Mouse (Mus musculus) C2C12 (cell line): ENCODE data around the gene Dst. TPM values are rescaled to one million over a fixed set of nuclear protein-coding genes. Genes with fewer than 3 reads are reported as not detected.

Experiments
- H3K27me3 ChIP-seq: one replicate; pipeline ENCODE4 v1.6.1; 2011; ENCODE audit not compliant: control insufficient read depth, insufficient read depth, insufficient read length
- H3K36me3 ChIP-seq: one replicate; pipeline ENCODE4 v1.6.1; 2011; ENCODE audit not compliant: control insufficient read depth, insufficient read depth
- H3K4me3 ChIP-seq: one replicate; pipeline ENCODE4 v1.5.1; 2011; ENCODE audit warnings: mild to moderate bottlenecking, control low read depth; ENCODE audit not compliant: poor library complexity, insufficient read depth, severe bottlenecking
- H3K79me2 ChIP-seq: one replicate; pipeline ENCODE4 v1.6.1; 2011; ENCODE audit not compliant: control insufficient read depth, insufficient read depth
- H3K79me3 ChIP-seq: one replicate; pipeline ENCODE4 v1.6.1; 2011; ENCODE audit warnings: low read depth, control low read depth
- H3ac ChIP-seq: one replicate; pipeline ENCODE3; 2011; ENCODE audit warnings: low read depth; ENCODE audit not compliant: control insufficient read depth, insufficient read length
- CEBPB ChIP-seq: IDR thresholded peaks from one replicate; pipeline ENCODE4 v1.6.1; 2011; ENCODE audit warnings: low read depth, mild to moderate bottlenecking, control low read depth, moderate library complexity
- CTCF ChIP-seq: IDR thresholded peaks from one replicate; pipeline ENCODE4 v1.5.1; 2011; ENCODE audit not compliant: control insufficient read depth, insufficient read depth, insufficient read length
- FOSL1 ChIP-seq: IDR thresholded peaks from one replicate; pipeline ENCODE4 v1.8.0; 2011; ENCODE audit warnings: mild to moderate bottlenecking, low read length; ENCODE audit not compliant: poor library complexity, insufficient read depth, severe bottlenecking
- MAX ChIP-seq: IDR thresholded peaks from one replicate; pipeline ENCODE4 v1.6.1; 2011; ENCODE audit warnings: mild to moderate bottlenecking, control low read depth
- MYOD1 ChIP-seq: IDR thresholded peaks from one replicate; pipeline ENCODE4 v1.6.1; 2011; ENCODE audit warnings: low read depth; ENCODE audit not compliant: control insufficient read depth, insufficient read length
- MYOG ChIP-seq: IDR thresholded peaks from one replicate; pipeline ENCODE4 v1.6.1; 2011; ENCODE audit not compliant: control insufficient read depth, insufficient read length; ENCODE audit errors: extremely low read depth
- USF1 ChIP-seq: IDR thresholded peaks from one replicate; pipeline ENCODE4 v1.6.1; 2011; ENCODE audit warnings: low read depth, mild to moderate bottlenecking, control low read depth, moderate library complexity
- polyA plus RNA-seq: library from polyadenylated mRNA; unstranded; fragments of >200 nt; fragmentation: generic; extraction: Trizol; gene quantifications from one replicate; pipeline ENCODE4 v1.2.1, GENCODE M21; 2012; ENCODE audit warnings: missing spikeins

The Dst gene
- polyA plus RNA-seq, 1 experiment = 26.5 TPM

GRCm38 (mm10) chr1:34251137-34251536 lies 343.1 kb downstream of the Dst start:
- Histone ChIP-seq H3K79me3 (no peaks in the 10 kb centered on the region), H3K36me3 (peaks cover 84% of the 10 kb centered on the region), H3ac (no peak overlapping the region), H3K27me3 (no peaks in the 10 kb centered on the region), H3K4me3 (no peak overlapping the region), H3K79me2 (no peaks in the 10 kb centered on the region)
- TF ChIP-seq MYOG (no peak), USF1 (no peak)

- Histone ChIP-seq H3K79me3 (no peaks in the 10 kb centered on the region), H3ac (no peak overlapping the region), H3K36me3 (peaks cover 88% of the 10 kb centered on the region), H3K27me3 (no peaks in the 10 kb centered on the region), H3K4me3 (no peak overlapping the region), H3K79me2 (no peaks in the 10 kb centered on the region)
- no peak for TF ChIP-seq CEBPB
- no peak for TF ChIP-seq FOSL1
- no peak for TF ChIP-seq MYOG
- TF ChIP-seq MAX = no peak
- TF ChIP-seq MYOD1 = no peak
- no peak for TF ChIP-seq USF1
Observed at GRCm38 (mm10) chr1:34252267-34252666, 344.2 kb downstream of the Dst start.

- Histone ChIP-seq H3K4me3 (no peak overlapping the region), H3K27me3 (no peaks in the 10 kb centered on the region), H3K79me3 (no peaks in the 10 kb centered on the region), H3ac (no peak overlapping the region), H3K79me2 (no peaks in the 10 kb centered on the region), H3K36me3 (peaks cover 89% of the 10 kb centered on the region)
- TF ChIP-seq MYOG (no peak), CEBPB (no peak)
Observed at GRCm38 (mm10) chr1:34253876-34254275, 345.9 kb downstream of the Dst start.

- Histone ChIP-seq H3K79me2 (no peaks in the 10 kb centered on the region), H3K27me3 (no peaks in the 10 kb centered on the region), H3K79me3 (no peaks in the 10 kb centered on the region), H3K4me3 (no peak overlapping the region), H3ac (no peak overlapping the region), H3K36me3 (peaks cover 76% of the 10 kb centered on the region)
- no peak for TF ChIP-seq MAX
- TF ChIP-seq MYOD1 = no peak
- TF ChIP-seq CTCF = no peak
- no peak for TF ChIP-seq CEBPB
- TF ChIP-seq FOSL1 = no peak
- TF ChIP-seq USF1 = no peak
- TF ChIP-seq MYOG = no peak
Observed at GRCm38 (mm10) chr1:34259898-34260297, 351.9 kb downstream of the Dst start.

GRCm38 (mm10) chr1:34261011-34261410 lies 353.0 kb downstream of the Dst start:
- H3ac ChIP-seq = no peak overlapping the region
- no peak overlapping the region for H3K4me3 ChIP-seq
- TF ChIP-seq FOSL1 (no peak), USF1 (no peak), CTCF (no peak), MYOD1 (no peak), MAX (no peak)
- H3K36me3 ChIP-seq = peaks cover 77% of the 10 kb centered on the region
- H3K79me2 ChIP-seq = no peaks in the 10 kb centered on the region
- H3K27me3 ChIP-seq = no peaks in the 10 kb centered on the region
- no peaks in the 10 kb centered on the region for H3K79me3 ChIP-seq

- H3ac ChIP-seq = no peak overlapping the region
- no peaks in the 10 kb centered on the region for H3K79me3 ChIP-seq
- H3K36me3 ChIP-seq = peaks cover 75% of the 10 kb centered on the region
- H3K27me3 ChIP-seq = no peaks in the 10 kb centered on the region
- TF ChIP-seq CTCF = no peak
- TF ChIP-seq FOSL1 = no peak
- H3K79me2 ChIP-seq = no peaks in the 10 kb centered on the region
- no peak overlapping the region for H3K4me3 ChIP-seq
Observed at GRCm38 (mm10) chr1:34268520-34268919, 360.5 kb downstream of the Dst start.

- TF ChIP-seq MYOG (no peak), CEBPB (no peak), CTCF (no peak), FOSL1 (no peak), USF1 (no peak), MAX (no peak), MYOD1 (no peak)
- no peaks in the 10 kb centered on the region for H3K79me2 ChIP-seq
- H3ac ChIP-seq = no peak overlapping the region
- H3K27me3 ChIP-seq = no peaks in the 10 kb centered on the region
- peaks cover 73% of the 10 kb centered on the region for H3K36me3 ChIP-seq
- H3K79me3 ChIP-seq = no peaks in the 10 kb centered on the region
- H3K4me3 ChIP-seq = no peak overlapping the region
Observed at GRCm38 (mm10) chr1:34269578-34269977, 361.6 kb downstream of the Dst start.
